Mouse (Mus musculus) kidney, embryonic 16.5 days (tissue): ENCODE results near the gene Tdrd1. TPM values are rescaled to one million over a fixed set of nuclear protein-coding genes. Genes with fewer than 3 reads are reported as not detected.
A peak's percentile ranks its signal among the peaks of the same experiment; 100 is the strongest.
"Not testable (repeated sequence)": the region's sequence is repeated elsewhere in the genome, so short reads cannot be mapped to it uniquely, and the experiment has no call there.

Source experiments
- ATAC-seq: fragments of 200-750 bp; cut with Nextera tagmentation; 2 replicates; pipeline ENCODE4 v1.8.0; 2017; ENCODE audit warnings: moderate TSS enrichment; ENCODE audit not compliant: low FRiP score, low TSS enrichment
- H3K27ac ChIP-seq: fragments of 300-500 bp; sonication (generic); 2 replicates; pipeline ENCODE4 v1.5.1; 2014; ENCODE audit warnings: low read length
- H3K27me3 ChIP-seq: fragments of 300-500 bp; sonication (generic); 2 replicates; pipeline ENCODE4 v1.6.1; 2014; ENCODE audit warnings: low read length, control low read depth, mixed read lengths; ENCODE audit not compliant: insufficient read depth
- H3K36me3 ChIP-seq: fragments of 300-500 bp; sonication (generic); 2 replicates; pipeline ENCODE4 v1.6.1; 2014; ENCODE audit warnings: low read length, control low read depth, mixed read lengths; ENCODE audit not compliant: insufficient read depth
- H3K4me1 ChIP-seq: fragments of 300-500 bp; sonication (generic); 2 replicates; pipeline ENCODE4 v1.6.1; 2014; ENCODE audit warnings: low read length, control low read depth, mixed read lengths; ENCODE audit not compliant: insufficient read depth
- H3K4me2 ChIP-seq: fragments of 300-500 bp; sonication (generic); replicated peaks from 2 replicates; pipeline ENCODE4 v1.6.1; 2014; ENCODE audit warnings: low read depth, low read length
- H3K4me3 ChIP-seq: fragments of 300-500 bp; sonication (generic); 2 replicates; pipeline ENCODE4 v1.5.1; 2014; ENCODE audit warnings: mild to moderate bottlenecking, low read length
- H3K9ac ChIP-seq: fragments of 300-500 bp; sonication (generic); replicated peaks from 2 replicates; pipeline ENCODE4 v1.6.1; 2014; ENCODE audit warnings: low read length
- H3K9me3 ChIP-seq: fragments of 300-500 bp; sonication (generic); 2 replicates; pipeline ENCODE4 v1.6.1; 2016; ENCODE audit warnings: low read length, control low read depth
- WGBS: fragments of 180-500 bp; shearing (Covaris S2); extraction: QIAGEN DNeasy Blood & Tissue Kit; methylation state at CpG from one replicate; pipeline ENCODE4 v1.1.7; 2014; 5-methylcytosine and 5-hydroxymethylcytosine counted together
- polyA plus RNA-seq: library from polyadenylated mRNA; unstranded; fragments of >200 nt; fragmentation: Nextera tagmentation; extraction: Ambion mirVana; gene quantifications from 2 replicates; pipeline ENCODE4 v1.2.1, GENCODE M21; 2015

The Tdrd1 gene
- 1.00 and 1.1 TPM in 2 replicates for polyA plus RNA-seq

GRCm38 (mm10) chr19:56826047-56826631, at the start of gene Tdrd1:
Tdrd1 (plus strand) TSS chr19:56826209.
- WGBS = 63% methylated on average over 44 of the region's 44 CpGs
- Histone ChIP-seq H3K9me3 (no peaks in the 10 kb centered on the region), H3K4me2 (peak within 1 kb of the TSS; percentile 41), H3K4me3 (peak within 1 kb of the TSS; percentile 25), H3K9ac (0 out of 2 replicates have a peak within 1 kb of the TSS, but pooled peaks have one; percentile 23), H3K27ac (no peak within 1 kb of the TSS), H3K4me1 (peaks cover 6% of the 10 kb centered on the region), H3K36me3 (no peaks in the 10 kb centered on the region), H3K27me3 (no peaks in the 10 kb centered on the region)
- ATAC-seq = no peak

- Histone ChIP-seq H3K9me3 (no peaks in the 10 kb centered on the region), H3K27ac (no peak overlapping the region)
Measured at GRCm38 (mm10) chr19:56776719-56777382, 49.2 kb upstream of the Tdrd1 start.

GRCm38 (mm10) chr19:56778532-56778931, 47.5 kb upstream of the Tdrd1 start:
- Histone ChIP-seq H3K4me1 (peaks cover 12% of the 10 kb centered on the region), H3K27me3 (peaks cover 11% of the 10 kb centered on the region)
- 94% methylated on average over 7 of the region's 7 CpGs for WGBS
- H3K36me3 ChIP-seq, ATAC-seq, H3K9ac ChIP-seq, H3K9me3 ChIP-seq, H3K4me3 ChIP-seq, H3K27ac ChIP-seq, H3K4me2 ChIP-seq: not testable (repeated sequence)

More at GRCm38 (mm10) chr19:56776719-56777382, 49.2 kb upstream of the Tdrd1 start:
- 0 out of 2 replicates have a peak, but pooled peaks have one; percentile 57 for ATAC-seq
- Histone ChIP-seq H3K4me1 (peaks cover 12% of the 10 kb centered on the region), H3K9ac (no peak overlapping the region), H3K36me3 (no peaks in the 10 kb centered on the region), H3K4me2 (peak overlapping the region; percentile 33), H3K27me3 (peaks cover 11% of the 10 kb centered on the region), H3K4me3 (peak overlapping the region; percentile 8; the same call in 1 of the 2 replicates)
- 19% methylated on average over 16 of the region's 16 CpGs for WGBS

GRCm38 (mm10) chr19:56787911-56788310, 38.1 kb upstream of the Tdrd1 start:
- Histone ChIP-seq H3K36me3 (peaks cover 27% of the 10 kb centered on the region), H3K9ac (no peak overlapping the region), H3K4me3 (no peak overlapping the region), H3K4me1 (no peaks in the 10 kb centered on the region), H3K9me3 (no peaks in the 10 kb centered on the region), H3K27me3 (no peaks in the 10 kb centered on the region), H3K4me2 (no peak overlapping the region), H3K27ac (no peak overlapping the region)
- 80% methylated on average over 7 of the region's 7 CpGs for WGBS
- ATAC-seq = no peak

- Histone ChIP-seq H3K4me3 (no peak overlapping the region), H3K4me1 (no peaks in the 10 kb centered on the region), H3K9ac (no peak overlapping the region), H3K27ac (no peak overlapping the region), H3K4me2 (no peak overlapping the region), H3K36me3 (peaks cover 34% of the 10 kb centered on the region), H3K27me3 (no peaks in the 10 kb centered on the region), H3K9me3 (no peaks in the 10 kb centered on the region)
- 91% methylated on average over 5 of the region's 5 CpGs for WGBS
- no peak for ATAC-seq
Measured at GRCm38 (mm10) chr19:56788952-56789351, 37.1 kb upstream of the Tdrd1 start.

GRCm38 (mm10) chr19:56797376-56797775, 28.6 kb upstream of the Tdrd1 start:
- no peaks in the 10 kb centered on the region for H3K4me1 ChIP-seq
- H3K4me3 ChIP-seq = no peak overlapping the region
- H3K27ac ChIP-seq = no peak overlapping the region
- peaks cover 77% of the 10 kb centered on the region for H3K36me3 ChIP-seq
- WGBS = 96% methylated on average over 11 of the region's 11 CpGs
- no peaks in the 10 kb centered on the region for H3K9me3 ChIP-seq
- ATAC-seq = no peak
- no peaks in the 10 kb centered on the region for H3K27me3 ChIP-seq
- H3K9ac ChIP-seq = no peak overlapping the region
- H3K4me2 ChIP-seq = no peak overlapping the region

- Histone ChIP-seq H3K4me2 (no peak overlapping the region), H3K4me3 (no peak overlapping the region)
- 51% methylated on average over 8 of the region's 8 CpGs for WGBS
Measured at GRCm38 (mm10) chr19:56800226-56800625, 25.8 kb upstream of the Tdrd1 start.

GRCm38 (mm10) chr19:56800930-56801655, 24.9 kb upstream of the Tdrd1 start:
- Histone ChIP-seq H3K4me3 (no peak overlapping the region), H3K4me2 (no peak overlapping the region), H3K27ac (no peak overlapping the region), H3K4me1 (no peaks in the 10 kb centered on the region), H3K27me3 (no peaks in the 10 kb centered on the region), H3K9me3 (no peaks in the 10 kb centered on the region), H3K9ac (no peak overlapping the region), H3K36me3 (peaks cover 69% of the 10 kb centered on the region)
- 72% methylated on average over 7 of the region's 7 CpGs for WGBS
- no peak for ATAC-seq

More at GRCm38 (mm10) chr19:56800226-56800625, 25.8 kb upstream of the Tdrd1 start:
- H3K9me3 ChIP-seq = no peaks in the 10 kb centered on the region
- no peak for ATAC-seq
- H3K4me1 ChIP-seq = no peaks in the 10 kb centered on the region
- peaks cover 64% of the 10 kb centered on the region for H3K36me3 ChIP-seq
- H3K27me3 ChIP-seq = no peaks in the 10 kb centered on the region
- H3K9ac ChIP-seq = no peak overlapping the region
- no peak overlapping the region for H3K27ac ChIP-seq

GRCm38 (mm10) chr19:56801656-56802351, 24.2 kb upstream of the Tdrd1 start:
- 92% methylated on average over 10 of the region's 10 CpGs for WGBS
- Histone ChIP-seq H3K9ac (no peak overlapping the region), H3K4me2 (no peak overlapping the region), H3K9me3 (no peaks in the 10 kb centered on the region), H3K27ac (no peak overlapping the region), H3K36me3 (peaks cover 64% of the 10 kb centered on the region), H3K4me3 (no peak overlapping the region), H3K27me3 (no peaks in the 10 kb centered on the region), H3K4me1 (no peaks in the 10 kb centered on the region)
- ATAC-seq = no peak
